Mouse (Mus musculus): Measurements from ENCODE around the gene Il2rg.
A peak's percentile ranks its signal among the peaks of the same experiment; 100 is the strongest.

Gene Il2rg

DNA sequence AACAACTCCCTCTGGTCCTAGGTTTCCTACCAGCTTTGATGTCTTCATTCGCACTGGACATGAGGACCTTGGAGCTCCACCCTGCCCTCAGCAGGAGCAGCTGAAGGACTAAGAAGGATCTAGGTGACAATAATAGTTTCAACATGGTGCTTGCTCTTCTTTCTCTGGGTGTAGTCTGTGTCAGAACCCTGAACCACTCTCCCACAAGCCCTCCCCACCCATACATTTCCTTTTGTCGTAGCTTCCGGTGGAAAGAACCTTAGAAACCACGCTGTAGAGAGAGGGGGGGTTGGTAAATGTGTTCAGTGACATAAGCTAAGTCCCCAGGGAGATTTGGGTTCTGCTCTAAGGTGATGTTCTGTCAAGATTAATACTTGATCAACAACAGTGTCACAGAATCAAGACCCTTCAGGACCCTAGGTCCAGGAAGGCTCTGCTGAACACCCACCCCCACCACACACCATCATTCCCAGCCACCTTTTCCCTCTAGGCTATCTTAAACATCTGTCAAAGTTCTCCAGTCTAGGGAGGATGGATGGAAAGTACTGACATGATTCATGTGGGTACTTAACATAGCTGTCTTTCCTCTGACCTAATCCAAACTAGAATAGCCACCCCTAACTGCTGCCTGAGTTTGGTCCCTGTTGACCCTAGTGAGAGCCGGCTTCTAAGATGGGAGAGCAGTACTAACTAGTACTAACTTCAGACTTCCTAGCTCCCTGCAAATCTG, at the start of gene Il2rg:
Gene Il2rg, minus strand, starts transcription at position 231 of the 730 bp plus-strand sequence.
- DNase-seq (ENCODE audit: extremely low read depth, low read depth) = no peak

DNA sequence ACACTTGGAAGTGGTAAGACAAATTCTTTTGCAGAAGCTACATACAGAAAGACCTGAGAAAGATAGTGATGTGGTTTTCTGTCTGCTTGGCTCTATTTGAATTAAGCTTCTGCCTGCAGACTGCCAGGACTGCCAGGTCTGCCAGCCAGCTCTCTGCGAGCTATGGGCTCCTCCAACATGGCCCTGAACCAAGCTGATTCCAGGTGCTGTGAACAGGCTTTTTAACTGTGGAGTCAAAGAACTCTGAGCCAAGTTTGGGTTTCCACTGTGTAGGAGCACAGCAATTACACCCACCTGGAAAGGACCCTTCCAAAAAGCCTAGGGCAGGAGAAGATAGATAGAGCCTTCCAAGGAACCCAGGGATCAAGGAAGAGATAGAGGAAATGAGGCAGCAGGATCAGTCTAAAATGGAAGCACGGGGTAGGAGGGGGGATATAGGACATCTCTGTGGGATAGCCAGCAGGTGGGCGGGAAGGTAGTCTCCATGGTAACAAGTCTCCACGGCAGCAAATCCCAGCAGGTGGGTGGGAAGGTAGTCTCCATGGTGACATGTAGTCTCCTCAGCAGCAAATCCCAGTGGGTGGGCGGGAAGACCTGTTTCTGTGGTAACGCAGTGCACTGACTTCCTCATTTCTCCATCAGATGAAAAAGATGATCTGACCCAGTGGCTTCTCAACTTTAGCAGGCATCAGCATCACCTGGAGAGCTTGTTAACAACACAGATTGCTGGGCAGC, 45.7 kb upstream of the Il2rg start:
- DNase-seq (ENCODE audit: extremely low read depth, low read depth) = peak; percentile 11

DNA sequence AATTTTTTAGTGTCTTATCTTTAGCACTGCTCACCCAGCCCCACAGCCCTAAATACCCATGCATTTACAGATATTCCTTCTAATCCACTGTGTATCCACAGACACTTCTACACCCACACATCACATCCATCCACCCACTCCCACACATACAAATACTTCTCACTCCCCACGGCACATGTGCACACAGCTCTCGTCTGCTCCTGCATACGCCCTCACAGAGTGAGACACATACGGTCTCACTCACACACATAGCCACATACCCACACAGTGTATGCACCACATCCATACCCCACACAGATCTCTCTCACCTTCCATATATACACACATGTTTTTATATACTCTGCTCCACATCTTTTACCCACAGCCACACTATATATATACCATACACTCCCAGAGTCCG, 41.2 kb upstream of the Il2rg start:
- no peak for DNase-seq (ENCODE audit: extremely low read depth, low read depth)

DNA sequence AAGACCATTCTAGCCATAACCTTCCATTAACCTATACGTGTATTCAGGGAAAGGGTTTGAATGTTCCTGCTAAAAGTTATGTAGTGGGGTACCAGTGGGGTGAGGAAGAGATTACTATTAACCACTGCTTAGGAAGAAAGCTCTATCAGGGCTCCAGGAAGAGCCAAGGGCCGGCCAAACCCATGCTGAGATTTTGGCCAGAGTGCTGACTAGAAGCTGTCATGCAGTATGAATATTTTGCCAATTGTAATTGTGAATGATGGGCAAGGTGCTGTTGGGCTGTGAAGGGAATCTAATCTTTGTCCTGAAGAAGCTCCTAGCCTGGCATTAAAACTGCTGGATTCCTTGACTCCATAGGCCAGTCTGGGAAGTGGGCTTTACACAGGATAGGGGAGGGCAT, 36.6 kb upstream of the Il2rg start:
- no peak for DNase-seq (ENCODE audit: extremely low read depth, low read depth)

DNA sequence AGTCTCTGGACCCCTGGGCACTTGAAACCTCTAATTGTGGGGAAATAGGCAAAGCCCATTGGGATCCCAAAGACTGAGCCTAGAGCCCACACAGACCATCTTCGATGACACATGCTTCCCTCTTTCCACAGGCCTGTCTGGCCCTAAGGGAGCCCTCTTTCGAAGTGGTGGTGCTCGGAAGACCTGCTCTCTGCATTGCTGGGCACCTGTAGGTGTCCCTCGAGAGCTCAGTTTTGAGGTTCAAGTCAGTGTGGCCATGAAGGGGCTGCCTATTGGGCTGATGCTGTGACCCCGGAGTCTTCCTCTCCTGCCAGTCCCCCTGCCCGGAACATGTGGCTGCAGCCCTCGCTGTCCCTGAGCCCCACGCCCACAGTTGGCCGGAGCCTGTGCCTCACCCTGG, 33.6 kb upstream of the Il2rg start:
- no peak for DNase-seq (ENCODE audit: extremely low read depth, low read depth)

DNA sequence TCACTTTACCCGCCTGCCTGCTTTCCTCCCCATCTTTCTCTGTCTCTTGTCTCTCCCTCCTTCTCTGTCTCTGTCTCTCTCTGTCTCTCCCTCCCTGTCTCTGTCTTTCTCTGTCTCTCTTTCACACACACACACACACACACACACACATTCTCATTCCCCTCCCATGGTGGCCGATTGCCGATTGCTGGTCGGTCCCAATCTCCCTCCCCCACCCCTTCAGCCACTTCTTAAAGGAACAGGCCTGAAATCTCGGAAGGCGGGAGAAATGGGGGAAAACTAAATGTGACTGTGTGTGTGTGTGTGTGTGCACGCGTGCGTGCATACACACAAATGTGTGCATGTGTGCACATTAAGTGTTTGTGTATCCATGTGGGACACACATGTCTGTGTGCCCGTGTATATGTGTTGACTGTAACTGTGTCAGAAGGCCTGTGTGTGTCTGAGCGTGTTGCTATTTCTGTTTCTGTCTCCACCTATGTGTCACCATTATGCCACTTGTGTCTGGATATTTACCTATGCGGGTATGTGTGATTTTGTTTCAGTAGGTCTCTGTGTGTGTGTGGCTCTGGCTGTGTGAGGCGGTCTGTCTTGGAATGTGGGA, 32.5 kb upstream of the Il2rg start:
- DNase-seq (ENCODE audit: extremely low read depth, low read depth) = no peak

DNA sequence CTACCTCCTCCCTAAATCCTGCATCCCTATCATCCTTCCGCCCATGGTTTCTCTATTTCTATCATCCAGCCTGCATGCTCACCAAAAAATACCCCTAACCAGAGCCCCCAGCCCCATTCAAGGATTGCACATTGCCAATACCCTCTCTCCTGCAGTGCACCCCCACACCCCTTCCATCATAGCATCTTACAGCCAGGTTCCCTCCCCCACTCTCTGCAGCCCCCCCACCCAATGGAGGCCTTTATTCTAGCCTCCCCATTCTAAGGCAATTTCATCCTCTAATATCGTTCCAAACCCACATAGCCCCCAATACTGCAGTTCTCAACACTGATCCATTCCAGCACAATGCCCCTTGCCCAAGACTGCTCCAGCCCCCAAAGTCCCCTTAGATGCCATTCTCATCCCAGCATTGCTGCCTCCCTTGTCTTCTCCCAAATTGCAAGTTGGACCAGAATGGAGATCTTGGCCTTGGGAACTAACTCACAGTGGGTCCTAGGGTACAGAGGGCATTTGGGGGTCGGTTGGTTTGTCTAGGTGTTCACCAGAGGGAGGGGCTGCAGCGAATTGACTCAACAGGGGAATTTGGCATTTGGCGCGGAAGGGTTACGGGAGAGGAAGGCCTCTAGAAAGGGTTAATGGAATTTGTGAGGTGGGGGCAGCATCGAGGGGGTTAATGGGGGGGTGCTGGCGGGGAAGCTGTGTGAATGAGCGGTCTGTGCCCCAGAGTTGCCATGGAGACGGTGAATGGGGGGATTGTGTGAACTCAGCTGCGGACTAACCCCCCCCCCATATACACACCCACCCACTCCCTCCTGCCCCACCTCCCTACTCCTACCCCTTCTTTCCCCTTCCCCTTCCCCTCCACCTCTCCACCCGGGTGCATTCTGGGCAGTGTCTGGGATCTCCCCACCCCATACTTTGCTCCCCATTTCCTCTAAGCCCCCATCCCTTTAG, 31.7 kb upstream of the Il2rg start:
- no peak for DNase-seq (ENCODE audit: extremely low read depth, low read depth)

DNA sequence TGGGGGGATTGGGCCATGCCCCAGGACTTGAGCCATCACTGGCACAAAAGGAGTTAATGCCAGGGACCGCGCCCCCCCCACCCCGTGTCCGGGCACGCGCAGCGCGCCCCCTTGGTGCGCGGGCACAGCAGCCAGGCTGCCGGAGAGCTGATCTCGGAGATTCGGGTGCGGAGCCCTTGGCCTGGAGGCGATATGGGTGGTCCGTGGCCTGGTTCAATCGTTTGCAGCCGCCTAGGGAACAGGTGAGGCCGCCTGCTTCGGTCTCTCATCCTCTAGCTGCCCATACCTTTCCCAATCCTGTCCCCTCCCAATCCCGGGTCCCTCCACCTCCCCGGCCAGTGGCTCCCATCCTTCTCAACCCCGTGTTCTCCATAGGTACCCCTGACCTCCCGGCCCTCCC, 31.0 kb upstream of the Il2rg start, which contains the start of gene Nlgn3:
Gene Nlgn3, plus strand, starts transcription at position 114 of the 400 bp plus-strand sequence.
- DNase-seq (ENCODE audit: extremely low read depth, low read depth) = no peak

DNA sequence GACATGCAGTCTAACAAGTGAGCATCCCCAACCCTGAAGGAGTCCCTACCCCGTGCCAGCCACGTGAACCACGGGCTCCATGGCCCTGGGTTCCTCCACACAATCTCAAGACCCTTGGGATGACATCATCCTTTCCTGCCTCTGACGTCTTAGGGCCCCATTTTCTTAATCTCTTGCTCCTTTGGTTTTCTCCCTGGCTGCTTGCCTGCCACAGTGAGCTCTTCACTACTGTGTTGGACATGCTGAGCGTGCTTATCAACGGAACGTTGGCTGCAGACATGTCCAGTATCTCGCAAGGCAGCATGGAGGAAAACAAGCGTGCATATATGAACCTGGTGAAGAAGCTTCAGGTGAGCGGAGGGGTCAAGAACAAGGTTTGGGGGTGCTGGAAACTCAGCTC, 22.1 kb upstream of the Il2rg start:
- DNase-seq (ENCODE audit: extremely low read depth, low read depth) = no peak

DNA sequence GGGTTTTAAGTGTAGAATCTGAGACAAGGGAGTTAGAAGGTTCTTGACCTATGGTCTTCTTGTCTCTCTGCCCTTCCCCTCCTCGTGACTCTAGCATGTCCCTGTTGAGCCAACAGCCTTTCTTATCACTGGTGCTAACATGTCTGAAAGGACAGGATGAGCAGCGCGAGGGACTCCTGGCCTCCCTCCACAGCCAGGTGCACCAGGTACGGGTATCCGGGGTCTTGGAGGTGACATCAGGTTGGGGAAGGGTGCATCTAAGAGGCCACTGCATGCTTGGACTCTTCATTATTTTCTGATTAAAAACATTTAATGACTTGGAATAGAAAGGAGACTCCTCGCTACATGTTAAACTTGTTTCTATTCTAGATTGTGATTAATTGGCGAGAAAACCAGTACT, 21.0 kb upstream of the Il2rg start:
- DNase-seq (ENCODE audit: extremely low read depth, low read depth) = no peak

DNA sequence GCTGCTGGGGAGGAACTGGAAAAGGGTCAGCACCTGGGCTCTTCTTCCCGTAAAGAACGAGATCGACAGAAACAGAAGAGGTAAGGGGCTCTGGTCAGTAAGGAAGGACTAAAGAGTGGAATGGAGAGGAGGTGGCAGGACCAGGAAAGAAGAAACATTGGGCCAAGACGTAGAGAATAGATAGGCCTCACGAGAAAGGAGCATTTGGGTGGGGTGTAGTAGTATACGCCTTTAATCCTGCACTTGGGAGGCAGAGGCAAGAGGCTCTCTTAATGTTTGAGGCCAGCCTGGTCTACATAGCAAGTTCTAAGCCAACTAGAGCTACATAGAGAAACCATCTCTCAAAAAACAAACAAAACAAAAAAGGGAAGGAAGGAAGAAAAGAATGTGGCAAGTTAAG, 20.4 kb upstream of the Il2rg start:
- DNase-seq (ENCODE audit: extremely low read depth, low read depth) = no peak

DNA sequence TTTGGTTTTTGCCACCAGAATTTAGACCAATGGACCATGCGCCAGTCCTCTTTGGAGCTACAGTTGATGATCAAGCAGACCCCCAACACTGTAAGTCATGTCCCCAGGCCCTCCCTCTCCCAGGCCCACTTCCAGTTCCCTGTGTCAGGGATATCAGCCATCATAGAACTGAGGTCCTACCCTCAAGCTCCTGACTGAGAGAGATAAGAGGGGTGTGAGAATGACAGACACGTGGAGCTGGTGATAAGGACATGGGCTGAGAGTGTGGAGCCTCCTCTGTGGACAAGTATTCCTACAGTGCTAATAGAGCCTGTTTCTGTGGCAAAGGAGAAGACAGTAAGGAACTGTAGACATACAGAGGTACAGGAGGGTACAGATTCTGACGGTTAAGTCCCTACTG, 19.5 kb upstream of the Il2rg start:
- DNase-seq (ENCODE audit: extremely low read depth, low read depth) = peak; percentile 94

DNA sequence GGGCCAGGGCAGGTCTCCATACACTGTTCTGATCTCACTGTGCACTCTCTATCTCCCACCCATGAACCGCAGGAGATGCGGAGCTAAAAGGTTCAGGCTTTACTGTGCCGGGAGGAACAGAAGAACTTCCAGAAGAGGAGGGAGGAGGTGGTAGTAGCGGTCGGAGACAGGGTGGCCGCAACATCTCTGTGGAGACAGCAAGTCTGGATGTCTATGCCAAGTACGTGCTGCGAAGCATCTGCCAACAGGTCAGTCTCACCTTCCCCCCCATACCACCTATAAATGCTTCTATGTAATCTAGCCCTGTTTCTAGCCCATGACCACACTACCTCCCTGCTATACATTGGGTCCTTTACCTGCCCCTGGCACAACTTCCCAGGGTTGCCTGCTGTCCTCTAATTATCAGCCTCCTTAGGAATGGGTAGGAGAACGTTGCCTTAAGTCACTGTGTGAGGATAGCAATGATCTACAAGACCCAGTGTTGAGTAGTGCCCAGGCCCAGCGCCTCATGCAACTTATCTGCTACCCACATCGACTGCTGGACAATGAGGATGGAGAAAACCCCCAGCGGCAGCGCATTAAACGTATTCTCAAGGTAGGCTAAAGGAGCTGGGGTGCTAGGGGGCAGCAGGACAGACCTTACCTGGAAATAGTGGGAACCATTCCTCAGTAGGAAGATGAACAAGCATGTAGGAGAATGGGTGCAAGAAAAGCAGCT, 18.1 kb upstream of the Il2rg start:
- no peak for DNase-seq (ENCODE audit: extremely low read depth, low read depth)

DNA sequence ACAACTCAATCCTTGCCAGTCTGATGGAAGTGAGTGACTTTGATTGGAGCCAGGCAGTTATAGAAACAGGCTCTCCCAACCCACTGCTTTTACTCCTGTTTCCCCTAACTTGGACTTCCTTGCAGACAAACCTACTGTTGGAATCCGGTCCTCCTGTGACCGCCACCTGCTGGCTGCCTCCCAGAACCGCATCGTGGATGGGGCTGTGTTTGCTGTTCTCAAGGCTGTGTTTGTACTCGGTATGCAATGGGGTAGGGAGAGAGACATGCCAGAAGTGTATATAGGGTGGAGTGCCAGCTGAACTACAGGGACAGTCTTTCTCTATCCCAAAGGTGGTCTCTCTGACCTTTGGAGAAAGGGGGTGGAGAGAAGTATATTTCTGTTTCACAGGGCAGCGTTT, 17.5 kb upstream of the Il2rg start:
- no peak for DNase-seq (ENCODE audit: extremely low read depth, low read depth)

DNA sequence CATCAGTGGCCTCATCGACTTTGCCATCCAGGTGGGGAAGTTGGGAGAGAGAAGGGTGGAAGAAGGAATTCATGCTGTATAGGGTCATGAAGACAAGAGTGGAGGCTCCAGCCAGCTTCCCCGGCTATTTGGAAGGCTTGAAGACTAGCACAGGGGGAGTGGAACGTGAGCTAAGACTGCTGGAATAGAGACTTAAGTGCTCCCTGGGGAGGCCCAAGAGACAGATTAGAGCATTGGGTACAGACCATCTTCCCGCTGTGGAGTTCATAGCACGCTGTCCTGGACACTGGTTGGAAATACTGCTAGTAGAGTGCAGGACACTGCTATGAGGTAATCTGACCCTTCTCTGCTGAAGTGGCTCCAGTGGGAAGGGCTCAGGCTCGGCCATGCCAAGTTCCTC, 14.8 kb upstream of the Il2rg start:
- no peak for DNase-seq (ENCODE audit: extremely low read depth, low read depth)

DNA sequence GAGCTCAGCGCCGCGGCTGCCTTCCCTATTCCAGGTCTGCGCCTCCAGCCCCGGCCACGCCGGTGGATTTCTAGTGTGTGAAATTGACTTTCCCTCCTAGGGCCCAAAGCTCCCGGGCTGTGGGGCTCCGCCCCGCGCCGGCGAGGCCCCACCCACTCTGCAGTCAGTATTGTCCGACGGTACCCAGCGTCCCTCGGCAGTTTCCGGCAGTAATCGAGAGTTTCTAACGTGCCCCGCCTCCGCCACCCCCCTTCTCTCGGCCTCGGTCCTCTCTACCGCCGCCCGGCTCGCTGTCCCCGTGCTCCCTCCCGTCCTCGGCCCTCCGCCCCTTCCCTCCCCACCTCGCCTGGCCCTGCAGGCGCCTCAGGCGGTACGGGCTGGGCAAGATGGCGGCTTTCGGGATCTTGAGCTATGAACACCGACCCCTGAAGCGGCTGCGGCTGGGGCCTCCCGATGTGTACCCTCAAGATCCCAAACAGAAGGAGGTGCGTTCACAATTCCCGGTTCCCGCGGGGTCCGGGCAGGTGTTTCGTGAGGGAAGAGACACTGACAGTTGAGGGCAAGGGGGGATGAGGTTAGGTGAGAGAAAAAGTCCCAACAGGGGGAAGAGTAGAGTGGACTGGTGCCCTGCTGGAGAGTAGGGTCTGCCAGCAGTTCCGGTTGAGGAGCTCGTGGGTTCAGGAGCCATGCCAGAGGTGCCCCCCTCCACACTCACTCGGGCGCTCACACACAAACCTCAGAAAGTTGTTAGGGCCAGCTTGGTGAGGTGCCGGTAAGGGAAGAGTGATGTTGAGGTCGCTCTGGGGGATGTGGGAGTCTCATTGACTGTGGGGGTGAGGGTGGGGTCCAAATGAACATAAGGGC, 6.1 kb upstream of the Il2rg start, which contains the start of gene Med12:
Gene Med12, plus strand, starts transcription at position 156 of the 864 bp plus-strand sequence.
- peak; percentile 86 for DNase-seq (ENCODE audit: extremely low read depth, low read depth)

DNA sequence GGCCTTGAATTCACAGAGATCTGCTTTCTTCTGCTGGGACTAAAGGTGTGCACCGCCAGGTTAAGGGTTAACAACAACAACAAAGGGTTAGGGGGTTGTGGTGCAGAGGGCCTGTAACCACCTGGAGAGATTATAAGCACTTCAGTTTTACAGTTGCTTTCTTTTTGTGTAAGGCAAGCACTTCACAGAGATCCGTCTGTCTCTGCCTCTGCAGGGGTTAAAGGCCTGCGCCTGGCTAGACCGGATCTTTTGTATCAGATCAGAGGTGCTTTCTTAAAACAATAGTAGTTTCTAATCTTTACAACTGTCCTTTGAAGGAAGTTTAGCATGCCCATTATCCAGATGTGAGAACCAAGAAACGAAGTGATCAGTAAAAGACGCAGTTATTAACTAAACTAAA, 5.4 kb upstream of the Il2rg start:
- DNase-seq (ENCODE audit: extremely low read depth, low read depth) = no peak

DNA sequence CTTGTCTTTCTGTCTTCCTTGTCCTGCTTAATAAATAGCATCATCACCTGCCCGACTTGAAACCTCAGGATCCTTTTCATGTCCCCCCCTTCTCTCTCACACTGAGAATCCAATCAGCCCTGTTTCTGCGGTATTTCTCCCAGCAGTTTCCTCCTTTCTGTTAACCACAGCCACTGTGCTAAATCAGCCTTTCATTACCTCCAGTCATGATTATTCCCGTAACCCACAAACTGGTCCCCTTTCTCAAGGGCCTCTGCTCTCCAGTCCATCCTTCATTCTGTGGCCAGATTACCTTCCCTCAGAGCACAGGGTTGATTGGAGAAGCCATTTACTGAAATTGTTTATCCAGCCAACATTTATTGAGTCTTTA, 685 bp upstream of the Il2rg start, which contains the start of gene Gm20489:
Gene Gm20489, minus strand, starts transcription at position 269 of the 370 bp plus-strand sequence.
- DNase-seq (ENCODE audit: extremely low read depth, low read depth) = no peak

DNA sequence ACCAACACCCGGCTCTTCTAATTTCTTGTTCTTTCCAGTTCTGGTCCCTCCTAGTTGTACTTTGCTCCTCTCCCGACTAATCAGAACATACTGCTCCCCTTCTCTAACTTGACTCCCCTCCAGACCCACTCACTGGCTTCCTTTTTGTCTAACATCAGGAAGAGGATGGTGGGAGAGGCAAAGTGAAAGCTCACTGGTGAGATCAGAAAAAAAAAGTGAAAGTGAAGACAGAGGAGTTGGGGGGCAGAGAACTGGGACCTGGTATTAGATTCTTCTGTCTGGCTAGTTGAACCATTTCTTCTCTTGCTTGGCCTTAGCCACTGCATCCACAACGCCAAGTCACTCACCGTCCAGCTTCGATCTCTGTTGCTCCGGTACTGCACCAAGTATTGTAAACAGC, 1.4 kb downstream of the Il2rg start:
- DNase-seq (ENCODE audit: extremely low read depth, low read depth) = no peak

DNA sequence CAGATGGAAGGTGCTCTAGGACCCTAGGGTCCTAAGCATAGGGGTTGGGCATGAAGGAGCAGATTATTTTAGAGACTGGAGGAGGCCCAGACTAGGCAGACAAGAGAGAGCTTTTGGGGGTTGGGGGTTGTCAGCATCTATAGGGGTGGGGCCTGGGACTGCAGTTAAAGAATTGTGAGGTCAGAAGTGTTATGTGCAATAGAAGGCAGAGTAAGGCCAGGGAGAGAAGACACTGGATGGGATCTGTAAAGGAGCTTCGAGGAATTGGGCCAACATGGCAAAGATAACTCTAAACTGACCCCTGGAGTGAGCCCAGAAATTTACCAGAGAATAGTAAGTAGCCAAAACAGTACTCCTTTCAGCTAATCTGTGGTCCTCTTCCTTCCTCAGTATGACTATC, 4.2 kb downstream of the Il2rg start, which contains the start of gene Gm614:
Gene Gm614, minus strand, starts transcription at position 101 of the 400 bp plus-strand sequence.
- DNase-seq (ENCODE audit: extremely low read depth, low read depth) = no peak
